Mouse (Mus musculus): ENCODE results near the gene Rimbp2.

DNA sequence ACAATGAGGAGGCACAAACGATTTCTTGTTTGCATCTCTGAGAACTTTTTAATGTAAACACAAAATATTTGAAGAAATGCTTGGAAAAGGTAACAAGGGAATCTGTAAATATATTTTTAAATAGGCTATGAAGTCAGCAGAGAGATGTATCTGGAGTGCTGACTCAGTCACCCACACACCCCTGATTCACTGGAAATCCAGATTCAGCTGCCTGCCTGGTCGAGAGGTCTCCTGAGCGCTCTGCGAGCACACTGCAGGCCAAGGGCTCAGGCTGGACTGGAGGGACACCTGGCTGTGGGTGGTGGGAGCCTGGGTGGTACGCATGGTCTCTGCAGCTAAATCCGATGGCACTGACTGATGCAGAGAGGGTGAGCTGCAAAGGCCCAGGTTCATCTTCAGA lies 31.2 kb upstream of the Rimbp2 start:
- no peak for TF ChIP-seq CTCF (IDR thresholded peaks at IDR 0.05; ENCODE audit: low read depth, low read length)
- no peak for TF ChIP-seq POLR2A (IDR thresholded peaks at IDR 0.05; ENCODE audit: extremely low read depth, insufficient read depth, low read length)

All from liver, adult 2 months (tissue).